25 mouse cellular contexts compared by ENCODE assay signal in genomic region chr7:125139196-125139595, GRCm38 (mm10).
A peak's percentile ranks its signal among the peaks of the same experiment; 100 is the strongest.
DNase-seq lines count a peak whose midpoint lies in the region; ATAC-seq and TF ChIP-seq lines count a peak whose summit lies in the region.
"Had no signal": no experiment of that assay in that cellular context is flagged by ENCODE, and none has a peak within 500 bp of the region (broad histone marks: within the 10 kb centered on the region; RNA-seq: fewer than 3 reads in every experiment).

No protein-coding gene starts in this region.

- H3K9ac ChIP-seq in lung, postnatal 0 days (replicated peaks; ENCODE audit: low read depth): no peak overlapping the region
- H3K9ac ChIP-seq: forebrain, embryonic 13.5 days; heart, embryonic 13.5 days; hindbrain, embryonic 12.5 days; hindbrain, embryonic 15.5 days had no signal

- H3K27me3 ChIP-seq in lung, postnatal 0 days (replicated peaks; ENCODE audit: insufficient read depth, low read length): no peaks in the 10 kb centered on the region
- H3K27me3 ChIP-seq: forebrain, embryonic 13.5 days; heart, embryonic 13.5 days; hindbrain, embryonic 12.5 days; hindbrain, embryonic 15.5 days had no signal

- no peak for TF ChIP-seq EP300 in lung, postnatal 0 days (IDR thresholded peaks at IDR 0.05)

- no peak overlapping the region for H3K27ac ChIP-seq in lung, postnatal 0 days (ENCODE audit: low read length)
- H3K27ac ChIP-seq: forebrain, embryonic 10.5 days; forebrain, embryonic 13.5 days; heart, embryonic 10.5 days; heart, embryonic 13.5 days; hindbrain, embryonic 12.5 days; hindbrain, embryonic 15.5 days had no signal

- H3K4me3 ChIP-seq in lung, postnatal 0 days (ENCODE audit: low read depth, low read length): no peak overlapping the region
- H3K4me3 ChIP-seq: forebrain, embryonic 10.5 days; forebrain, embryonic 13.5 days; heart, embryonic 10.5 days; heart, embryonic 13.5 days; hindbrain, embryonic 12.5 days; hindbrain, embryonic 15.5 days had no signal

- no peak overlapping the region for H3K4me2 ChIP-seq in lung, postnatal 0 days (replicated peaks; ENCODE audit: low read depth, low read length)
- H3K4me2 ChIP-seq: forebrain, embryonic 13.5 days; heart, embryonic 13.5 days; hindbrain, embryonic 12.5 days; hindbrain, embryonic 15.5 days had no signal

- H3K9me3 ChIP-seq in lung, postnatal 0 days (ENCODE audit: low read length): no peaks in the 10 kb centered on the region
- H3K9me3 ChIP-seq: forebrain, embryonic 10.5 days; forebrain, embryonic 13.5 days; heart, embryonic 10.5 days; hindbrain, embryonic 12.5 days; hindbrain, embryonic 15.5 days had no signal

- 72% methylated on average over 2 of the region's 2 CpGs for WGBS in lung, postnatal 0 days

- no peaks in the 10 kb centered on the region for H3K36me3 ChIP-seq in lung, postnatal 0 days (ENCODE audit: insufficient read depth, low read length)
- H3K36me3 ChIP-seq: forebrain, embryonic 10.5 days; heart, embryonic 10.5 days; heart, embryonic 13.5 days; hindbrain, embryonic 12.5 days; hindbrain, embryonic 15.5 days had no signal

- H3K4me1 ChIP-seq in lung, postnatal 0 days (ENCODE audit: insufficient read depth, low read depth, low read length): no peaks in the 10 kb centered on the region
- H3K4me1 ChIP-seq: forebrain, embryonic 10.5 days; forebrain, embryonic 13.5 days; heart, embryonic 10.5 days; heart, embryonic 13.5 days; hindbrain, embryonic 12.5 days; hindbrain, embryonic 15.5 days had no signal

- peak; percentile 14 for DNase-seq in lung, postnatal 36 days
- DNase-seq in lung, postnatal 0 days (ENCODE audit: low spot score): no peak
- no peak for DNase-seq in cerebellum, postnatal 36 days
- no peak for DNase-seq in spleen, postnatal 36 days (ENCODE audit: low spot score in 2 of 2)
- DNase-seq: adrenal gland, adult 2 months; adrenal gland, postnatal 14 days; cerebellum, adult 11 months; cerebellum, adult 2 months; cerebellum, adult 9-11 months; cerebellum, postnatal 25 days; gastrocnemius, postnatal 10 days; gastrocnemius, postnatal 36 days; heart, adult 18-20 months; heart, postnatal 14 days; heart, postnatal 4 days had no signal

- no peak for ATAC-seq in lung, postnatal 0 days
- ATAC-seq in granulocyte monocyte progenitor cell, adult 5-6 weeks (replicated peaks; ENCODE audit: poor library complexity, severe bottlenecking): peak; percentile 92
- ATAC-seq in megakaryocyte, adult 5-6 weeks (ENCODE audit: poor library complexity, severe bottlenecking): peak; percentile 81
- ATAC-seq: CD4-positive, CD25-positive, alpha-beta regulatory T cell, adult 4 months; forebrain, embryonic 13.5 days; forebrain, embryonic 16.5 days had no signal

- TF ChIP-seq CTCF in lung, postnatal 0 days (IDR thresholded peaks at IDR 0.05): no peak
